Mouse (Mus musculus) hindbrain, embryonic 15.5 days (tissue): ENCODE measurements around the gene Fanci. TPM values are rescaled to one million over a fixed set of nuclear protein-coding genes. Genes with fewer than 3 reads are reported as not detected.

Source experiments
- ATAC-seq: fragments of 200-750 bp; cut with Nextera tagmentation; 2 replicates; pipeline ENCODE4 v1.8.0; 2017; ENCODE audit warnings: low read depth, moderate number of reproducible peaks, moderate TSS enrichment; ENCODE audit not compliant: low FRiP score
- H3K27ac ChIP-seq: fragments of 300-500 bp; sonication (generic); replicated peaks from 2 replicates; pipeline ENCODE4 v1.5.1; 2015; ENCODE audit warnings: mild to moderate bottlenecking, inconsistent platforms
- H3K27me3 ChIP-seq: fragments of 300-500 bp; sonication (generic); 2 replicates; pipeline ENCODE4 v1.6.1; 2015; ENCODE audit warnings: control low read depth, inconsistent platforms
- H3K36me3 ChIP-seq: fragments of 300-500 bp; sonication (generic); 2 replicates; pipeline ENCODE4 v1.6.1; 2015; ENCODE audit warnings: control low read depth, inconsistent platforms
- H3K4me1 ChIP-seq: fragments of 300-500 bp; sonication (generic); replicated peaks from 2 replicates; pipeline ENCODE4 v1.6.1; 2015; ENCODE audit warnings: control low read depth, inconsistent platforms
- H3K4me2 ChIP-seq: fragments of 300-500 bp; sonication (generic); 2 replicates; pipeline ENCODE4 v1.6.1; 2015; ENCODE audit warnings: moderate library complexity, mild to moderate bottlenecking, inconsistent platforms
- H3K4me3 ChIP-seq: fragments of 300-500 bp; sonication (generic); 2 replicates; pipeline ENCODE4 v1.5.1; 2015; ENCODE audit warnings: mild to moderate bottlenecking, inconsistent platforms
- H3K9ac ChIP-seq: fragments of 300-500 bp; sonication (generic); 2 replicates; pipeline ENCODE4 v1.6.1; 2015; ENCODE audit warnings: inconsistent platforms
- H3K9me3 ChIP-seq: fragments of 300-500 bp; sonication (generic); 2 replicates; pipeline ENCODE4 v1.6.1; 2016; ENCODE audit warnings: control low read depth, inconsistent platforms
- WGBS: fragments of 180-500 bp; shearing (Covaris S2); methylation state at CpG from one replicate; pipeline ENCODE4 v1.1.7; 2015; 5-methylcytosine and 5-hydroxymethylcytosine counted together
- polyA plus RNA-seq: library from polyadenylated mRNA; unstranded; fragments of >200 nt; fragmentation: Nextera tagmentation; extraction: Ambion mirVana; gene quantifications from 2 replicates; pipeline ENCODE4 v1.2.1, GENCODE M21; 2015

The Fanci gene
- polyA plus RNA-seq: 1.9 and 2.7 TPM in 2 replicates

DNA sequence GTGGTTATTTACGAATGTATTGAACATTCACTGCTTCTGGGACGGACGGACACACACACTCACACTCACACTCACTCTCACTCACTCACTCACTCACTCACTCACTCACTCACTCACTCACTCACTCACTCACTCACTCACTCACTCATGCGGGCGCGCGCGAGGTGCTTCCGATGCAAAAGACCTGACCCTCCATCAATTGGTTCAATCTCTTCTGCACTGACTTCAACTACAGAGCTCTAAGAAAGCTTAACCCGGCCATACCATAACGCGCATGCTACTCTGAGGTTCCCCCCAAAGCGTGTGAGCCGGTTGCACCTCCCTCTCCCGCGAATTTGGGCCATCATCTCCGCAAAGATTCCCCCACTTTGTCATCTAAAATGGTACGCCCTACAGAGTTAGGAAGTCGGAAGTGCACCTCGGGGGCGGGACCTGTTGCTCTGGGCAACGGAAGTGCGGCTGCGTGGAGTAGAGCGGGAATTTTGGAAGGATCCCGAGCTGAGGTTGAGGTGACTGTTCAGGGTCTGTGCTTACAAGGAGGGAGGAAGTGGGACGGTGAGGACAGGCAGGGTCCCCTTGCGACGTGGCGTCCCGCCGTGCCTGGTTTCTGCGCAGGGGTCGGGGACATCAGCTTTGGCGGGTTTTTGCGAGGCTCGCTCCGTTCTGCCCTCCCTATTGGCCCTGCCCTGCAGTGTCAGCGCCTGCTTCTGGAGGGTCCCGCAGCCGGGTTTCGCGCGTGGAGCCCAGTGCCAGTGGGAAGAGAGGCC lies at the start of gene Fanci:
TSS of gene Fanci (plus strand) at position 47 of the 767 bp plus-strand sequence.
- under 1% methylated on average over 44 of the region's 44 CpGs for WGBS
- ATAC-seq: peak; percentile 94
- H3K27ac ChIP-seq: peak within 1 kb of the TSS; percentile 79

DNA sequence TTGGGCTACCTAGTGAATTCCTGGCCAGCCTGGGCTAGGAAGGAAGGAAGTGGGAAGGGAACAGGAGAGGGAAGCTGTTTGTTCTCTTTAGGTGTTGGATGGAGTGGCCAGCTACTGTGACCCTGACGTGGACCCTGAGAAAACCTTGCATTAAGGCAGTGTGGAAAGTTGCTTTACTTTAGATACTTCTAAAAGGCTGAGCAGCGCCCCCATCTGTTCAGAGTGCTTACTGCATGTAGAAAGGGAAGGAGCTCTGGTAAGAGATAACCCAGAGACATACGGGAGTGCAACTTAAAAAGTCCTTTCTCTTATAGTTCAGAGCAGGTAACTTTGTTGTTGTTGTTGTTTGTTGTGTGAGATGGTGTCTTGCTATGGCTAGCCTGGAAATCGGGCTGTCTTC lies 45.8 kb upstream of the Fanci start:
- no peak overlapping the region for H3K4me2 ChIP-seq
- no peaks in the 10 kb centered on the region for H3K27me3 ChIP-seq
- H3K27ac ChIP-seq: no peak overlapping the region
- 55% methylated on average over 4 of the region's 4 CpGs for WGBS
- no peak for ATAC-seq
- H3K36me3 ChIP-seq: peaks cover 18% of the 10 kb centered on the region
- 0 out of 2 replicates have a peak, but pooled peaks cover 3% of the 10 kb centered on the region for H3K4me1 ChIP-seq
- no peak overlapping the region for H3K4me3 ChIP-seq
- no peaks in the 10 kb centered on the region for H3K9me3 ChIP-seq
- no peak overlapping the region for H3K9ac ChIP-seq

More for the DNA sequence above, at the start of gene Fanci:
- peak within 1 kb of the TSS; percentile 100 for H3K4me2 ChIP-seq
- no peaks in the 10 kb centered on the region for H3K27me3 ChIP-seq
- H3K4me1 ChIP-seq: peaks cover 10% of the 10 kb centered on the region
- no peaks in the 10 kb centered on the region for H3K36me3 ChIP-seq
- H3K9ac ChIP-seq: peak within 1 kb of the TSS; percentile 53
- no peaks in the 10 kb centered on the region for H3K9me3 ChIP-seq
- peak within 1 kb of the TSS; percentile 48 for H3K4me3 ChIP-seq

DNA sequence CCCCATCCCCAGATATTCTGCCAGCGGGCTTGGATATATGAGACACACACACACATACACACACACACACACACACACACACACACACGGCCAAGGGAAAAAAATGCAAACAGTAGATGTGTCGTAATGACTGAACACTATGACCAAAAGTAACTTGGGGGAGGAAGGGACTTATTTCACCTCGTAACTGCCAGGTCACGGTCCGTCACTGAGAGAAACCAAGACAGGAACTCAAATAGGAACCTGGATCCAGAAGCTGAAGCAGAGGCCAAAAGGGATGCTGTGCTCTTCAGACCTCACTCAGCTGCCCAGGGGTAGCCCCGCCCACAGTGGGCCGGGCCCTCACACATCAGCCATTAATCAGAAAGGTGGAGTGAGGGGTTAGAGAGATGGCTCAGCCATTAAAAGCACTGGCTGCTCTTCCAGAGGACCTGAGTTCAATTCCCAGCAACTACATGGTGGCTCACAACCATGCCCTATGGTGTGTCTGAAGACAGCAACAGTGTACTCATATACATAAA lies 45.1 kb upstream of the Fanci start:
- Histone ChIP-seq H3K4me1 (0 out of 2 replicates have a peak, but pooled peaks cover 3% of the 10 kb centered on the region), H3K9ac (no peak overlapping the region), H3K4me2 (no peak overlapping the region), H3K9me3 (no peaks in the 10 kb centered on the region), H3K27ac (no peak overlapping the region), H3K4me3 (no peak overlapping the region), H3K36me3 (peaks cover 23% of the 10 kb centered on the region), H3K27me3 (no peaks in the 10 kb centered on the region)
- 84% methylated on average over 8 of the region's 8 CpGs for WGBS
- ATAC-seq: no peak

- Histone ChIP-seq H3K4me2 (no peak overlapping the region), H3K27me3 (no peaks in the 10 kb centered on the region), H3K27ac (no peak overlapping the region), H3K9ac (no peak overlapping the region), H3K4me3 (no peak overlapping the region), H3K9me3 (no peaks in the 10 kb centered on the region), H3K4me1 (0 out of 2 replicates have a peak, but pooled peaks cover 3% of the 10 kb centered on the region), H3K36me3 (peaks cover 29% of the 10 kb centered on the region)
- 66% methylated on average over 13 of the region's 13 CpGs for WGBS
- ATAC-seq: no peak
These were observed 44.5 kb upstream of the Fanci start for GRCm38 (mm10) chr7:79347108-79347813.

GRCm38 (mm10) chr7:79348816-79349215 lies 42.9 kb upstream of the Fanci start:
- ATAC-seq: no peak
- H3K27ac ChIP-seq: no peak overlapping the region
- H3K27me3 ChIP-seq: no peaks in the 10 kb centered on the region
- no peak overlapping the region for H3K4me3 ChIP-seq
- no peak overlapping the region for H3K9ac ChIP-seq
- no peaks in the 10 kb centered on the region for H3K9me3 ChIP-seq
- WGBS: 90% methylated on average over 8 of the region's 8 CpGs
- peaks cover 33% of the 10 kb centered on the region for H3K36me3 ChIP-seq
- 0 out of 2 replicates have a peak, but pooled peaks cover 3% of the 10 kb centered on the region for H3K4me1 ChIP-seq
- no peak overlapping the region for H3K4me2 ChIP-seq

DNA sequence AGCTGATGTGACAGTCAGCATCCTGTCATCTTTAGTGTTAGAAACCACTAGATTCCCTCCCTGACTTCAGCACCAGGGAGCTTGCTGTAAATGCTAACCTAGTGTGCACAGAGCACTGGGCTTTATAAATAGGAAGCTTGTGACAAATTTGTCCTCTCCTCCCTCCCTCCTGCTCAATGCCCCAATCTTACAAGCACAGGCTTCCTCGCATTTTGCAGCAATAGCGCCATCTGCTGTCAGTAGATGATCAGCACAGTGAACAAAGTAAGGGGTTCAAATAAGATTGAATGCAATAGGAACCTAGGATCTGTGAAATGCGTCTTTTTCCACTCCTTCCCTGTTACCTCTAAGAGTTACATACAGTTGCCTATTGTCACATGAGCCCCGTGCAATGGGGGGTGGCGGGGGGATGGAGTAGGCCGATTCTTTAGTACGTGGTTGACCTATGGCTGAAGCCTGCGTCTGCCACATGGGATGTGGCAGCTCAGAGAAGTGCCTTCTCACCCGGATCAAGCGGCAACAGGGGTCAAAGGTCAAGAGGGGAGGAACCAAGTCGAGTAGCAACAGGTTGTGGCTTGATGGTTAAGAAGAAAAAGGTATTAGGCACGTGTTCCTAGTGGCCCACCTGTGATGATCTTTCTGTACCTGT lies 41.9 kb upstream of the Fanci start:
- H3K36me3 ChIP-seq: peaks cover 41% of the 10 kb centered on the region
- WGBS: 40% methylated on average over 12 of the region's 12 CpGs

DNA sequence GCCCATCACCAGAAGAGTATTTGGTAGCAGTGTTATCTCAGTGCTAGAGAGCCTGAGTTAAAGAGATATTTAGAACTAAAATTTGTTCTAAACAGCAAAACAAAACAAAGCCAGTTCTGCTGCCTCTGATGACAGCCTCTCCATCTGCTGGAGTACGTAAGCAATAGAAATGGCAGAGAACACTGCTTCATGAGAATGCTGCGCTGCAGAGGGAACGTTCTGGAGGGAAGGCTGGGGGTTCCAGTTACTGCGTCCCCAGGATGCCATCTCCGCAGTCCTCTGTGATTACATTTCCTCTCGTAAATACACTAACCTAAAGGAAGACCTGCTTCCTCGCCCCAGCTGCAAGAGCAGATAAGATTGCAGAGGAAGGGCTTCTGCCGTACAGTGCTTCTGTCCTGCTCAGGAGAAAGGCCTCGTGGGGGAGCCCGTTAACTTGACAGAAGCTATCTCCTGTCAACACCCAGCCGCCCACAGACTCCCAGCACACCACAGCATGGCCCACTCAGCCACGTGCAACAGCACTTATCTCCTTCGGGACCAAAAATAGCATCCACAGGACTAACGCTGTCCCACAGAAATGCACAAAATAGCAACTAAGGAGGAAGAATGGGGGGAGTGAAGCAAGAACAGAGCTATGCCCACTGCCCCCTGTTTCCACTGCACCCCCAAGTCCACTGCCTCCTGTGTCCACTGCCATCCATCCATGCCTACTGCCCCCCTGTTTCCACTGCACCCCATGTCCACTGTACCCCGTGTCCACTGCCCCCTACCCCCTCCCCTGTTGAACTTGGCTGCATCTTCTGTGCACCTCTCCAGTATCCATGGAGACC lies 33.2 kb upstream of the Fanci start:
- Histone ChIP-seq H3K9me3 (no peaks in the 10 kb centered on the region), H3K9ac (no peak overlapping the region), H3K4me3 (no peak overlapping the region), H3K4me2 (no peak overlapping the region), H3K27ac (peak overlapping the region; percentile 51; the same call in 1 of the 2 replicates), H3K36me3 (peaks cover 50% of the 10 kb centered on the region), H3K27me3 (no peaks in the 10 kb centered on the region), H3K4me1 (peaks cover 18% of the 10 kb centered on the region)
- ATAC-seq: no peak
- WGBS: 62% methylated on average over 15 of the region's 15 CpGs

More for the DNA sequence above, 41.9 kb upstream of the Fanci start:
- no peaks in the 10 kb centered on the region for H3K9me3 ChIP-seq
- H3K27ac ChIP-seq: 0 out of 2 replicates have a peak overlapping the region, but pooled peaks have one; percentile 57
- ATAC-seq: peak; percentile 65; the same call in 1 of the 2 replicates
- no peak overlapping the region for H3K4me3 ChIP-seq
- no peak overlapping the region for H3K4me2 ChIP-seq
- H3K9ac ChIP-seq: no peak overlapping the region
- 0 out of 2 replicates have a peak, but pooled peaks cover 3% of the 10 kb centered on the region for H3K4me1 ChIP-seq
- H3K27me3 ChIP-seq: no peaks in the 10 kb centered on the region

DNA sequence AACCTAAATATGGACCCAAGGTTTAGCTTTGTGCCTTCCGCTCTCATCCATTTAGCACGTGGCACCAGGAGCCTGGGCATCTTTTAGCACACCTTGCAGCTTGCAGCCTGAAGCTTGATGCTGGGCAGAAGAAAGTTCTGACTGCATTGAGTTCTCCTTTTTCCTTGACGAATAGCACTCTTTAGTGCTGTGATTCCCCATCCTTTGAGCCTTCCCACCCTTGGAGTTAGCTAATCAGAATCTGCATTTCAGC lies 32.6 kb upstream of the Fanci start:
- peaks cover 21% of the 10 kb centered on the region for H3K4me1 ChIP-seq
- no peak overlapping the region for H3K4me3 ChIP-seq
- H3K4me2 ChIP-seq: no peak overlapping the region
- ATAC-seq: no peak
- H3K9me3 ChIP-seq: no peaks in the 10 kb centered on the region
- WGBS: 70% methylated on average over 3 of the region's 3 CpGs
- peaks cover 45% of the 10 kb centered on the region for H3K36me3 ChIP-seq
- 0 out of 2 replicates have a peak overlapping the region, but pooled peaks have one; percentile 51 for H3K27ac ChIP-seq
- no peaks in the 10 kb centered on the region for H3K27me3 ChIP-seq
- H3K9ac ChIP-seq: no peak overlapping the region

DNA sequence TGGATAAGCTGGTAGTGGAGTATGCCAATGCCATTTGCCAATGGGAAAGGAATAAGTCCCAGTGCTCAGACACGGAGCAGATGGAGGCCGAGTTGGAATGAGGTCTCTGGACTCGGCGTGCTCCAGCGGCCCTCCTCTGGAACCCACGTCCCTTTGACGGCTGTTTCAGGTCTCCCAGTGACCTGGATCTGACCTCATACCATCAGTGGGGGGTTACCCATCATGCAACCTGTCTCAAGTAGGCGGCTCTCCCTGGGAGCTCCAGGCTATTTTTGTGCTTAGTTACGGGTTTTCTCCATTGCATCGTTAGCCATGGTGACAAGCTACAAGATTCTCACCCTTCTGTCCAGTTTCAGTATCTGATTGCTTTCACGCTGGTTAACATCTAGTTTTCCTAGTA lies 31.7 kb upstream of the Fanci start:
- H3K4me1 ChIP-seq: peaks cover 22% of the 10 kb centered on the region
- H3K36me3 ChIP-seq: peaks cover 38% of the 10 kb centered on the region
- H3K4me3 ChIP-seq: no peak overlapping the region
- 48% methylated on average over 11 of the region's 11 CpGs for WGBS
- no peak for ATAC-seq
- no peak overlapping the region for H3K9ac ChIP-seq
- H3K4me2 ChIP-seq: no peak overlapping the region
- H3K27ac ChIP-seq: peak overlapping the region; percentile 76
- H3K27me3 ChIP-seq: no peaks in the 10 kb centered on the region
- no peaks in the 10 kb centered on the region for H3K9me3 ChIP-seq

DNA sequence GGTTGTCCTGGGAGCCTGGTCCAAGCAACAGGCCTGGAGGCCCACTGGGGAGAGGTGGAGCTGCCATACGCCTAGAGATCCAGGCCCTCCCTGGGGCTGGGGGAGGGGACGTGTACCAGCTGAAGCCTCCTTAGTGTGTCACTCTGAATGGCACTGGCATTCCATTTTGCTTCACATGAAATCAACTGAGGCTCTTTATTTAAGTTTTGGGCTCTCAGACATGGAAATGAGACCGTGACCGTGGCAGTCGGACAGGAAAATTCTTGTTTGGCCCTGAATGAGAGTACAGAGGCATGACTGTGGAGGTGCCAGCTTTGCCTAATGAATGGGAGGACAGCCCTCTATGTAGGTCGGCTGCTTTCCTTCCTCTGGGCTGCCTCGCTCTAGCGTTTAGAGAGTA lies 29.5 kb upstream of the Fanci start:
- Histone ChIP-seq H3K9ac (no peak overlapping the region), H3K36me3 (peaks cover 23% of the 10 kb centered on the region; the same call in 1 of the 2 replicates), H3K27ac (peak overlapping the region; percentile 76), H3K4me3 (no peak overlapping the region), H3K4me1 (peaks cover 22% of the 10 kb centered on the region), H3K4me2 (no peak overlapping the region), H3K27me3 (no peaks in the 10 kb centered on the region), H3K9me3 (no peaks in the 10 kb centered on the region)
- peak; percentile 89 for ATAC-seq
- WGBS: 49% methylated on average over 8 of the region's 8 CpGs

DNA sequence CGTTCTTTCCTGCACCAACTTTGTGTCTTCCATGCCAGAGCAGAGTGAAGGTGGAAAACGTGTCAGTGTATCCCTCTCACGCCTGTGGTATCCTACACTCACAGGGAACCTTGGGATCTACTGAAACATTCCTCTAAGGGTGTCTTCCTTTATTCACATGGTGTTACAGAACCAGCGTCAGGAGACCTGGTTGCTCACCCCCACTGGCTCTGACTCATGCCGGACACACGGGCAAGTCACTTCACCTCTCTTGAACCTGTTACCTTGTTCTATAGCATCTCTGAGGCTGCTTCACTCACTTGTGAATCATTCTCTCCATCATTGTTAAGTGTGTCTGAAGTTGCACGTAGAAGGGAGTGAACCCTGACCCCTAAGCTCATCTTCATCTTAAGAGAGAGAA lies 28.9 kb upstream of the Fanci start:
- no peak for ATAC-seq
- Histone ChIP-seq H3K9me3 (no peaks in the 10 kb centered on the region), H3K4me2 (no peak overlapping the region), H3K9ac (no peak overlapping the region), H3K4me3 (no peak overlapping the region), H3K4me1 (peaks cover 22% of the 10 kb centered on the region), H3K27ac (peak overlapping the region; percentile 76), H3K27me3 (no peaks in the 10 kb centered on the region), H3K36me3 (peaks cover 21% of the 10 kb centered on the region; the same call in 1 of the 2 replicates)
- 80% methylated on average over 7 of the region's 7 CpGs for WGBS
